Mouse (Mus musculus): ENCODE measurements around the gene Iqgap2.

GRCm38 (mm10) chr13:95712570-95713268, 179.0 kb downstream of the Iqgap2 start:
- TF ChIP-seq CTCF (IDR thresholded peaks at IDR 0.05; ENCODE audit: low read depth, low read length), result no peak
- no peak for TF ChIP-seq POLR2A (IDR thresholded peaks at IDR 0.05; ENCODE audit: borderline replicate concordance, low read depth, low read length)
